21 mouse cellular contexts compared by ENCODE assay signal in genomic region chr7:37192536-37192935, GRCm38 (mm10).
"Had no signal": no experiment of that assay in that cellular context is flagged by ENCODE, and none has a peak within 500 bp of the region (broad histone marks: within the 10 kb centered on the region; RNA-seq: fewer than 3 reads in every experiment).

No protein-coding gene starts in this region.

- H3K9ac ChIP-seq: lung, embryonic 14.5 days; midbrain, embryonic 12.5 days; neural tube, embryonic 13.5 days; neural tube, embryonic 15.5 days; stomach, embryonic 15.5 days had no signal

- H3K4me1 ChIP-seq: midbrain, embryonic 10.5 days; midbrain, embryonic 12.5 days; neural tube, embryonic 13.5 days; neural tube, embryonic 15.5 days; stomach, embryonic 15.5 days had no signal

- H3K27ac ChIP-seq: midbrain, embryonic 10.5 days; midbrain, embryonic 12.5 days; neural tube, embryonic 13.5 days; neural tube, embryonic 15.5 days; stomach, embryonic 15.5 days; stomach, postnatal 0 days had no signal

- H3K4me2 ChIP-seq: lung, embryonic 14.5 days; midbrain, embryonic 12.5 days; neural tube, embryonic 13.5 days; neural tube, embryonic 15.5 days; stomach, embryonic 15.5 days had no signal

- ATAC-seq: midbrain, embryonic 16.5 days had no signal

- H3K9me3 ChIP-seq: midbrain, embryonic 10.5 days; midbrain, embryonic 12.5 days; neural tube, embryonic 13.5 days; neural tube, embryonic 15.5 days; stomach, embryonic 15.5 days had no signal

- H3K4me3 ChIP-seq: midbrain, embryonic 10.5 days; midbrain, embryonic 12.5 days; myocyte; neural tube, embryonic 13.5 days; neural tube, embryonic 15.5 days; stomach, embryonic 15.5 days had no signal

- H3K36me3 ChIP-seq: midbrain, embryonic 10.5 days; midbrain, embryonic 12.5 days; neural tube, embryonic 13.5 days; neural tube, embryonic 15.5 days; stomach, embryonic 15.5 days had no signal

- H3K27me3 ChIP-seq: midbrain, embryonic 12.5 days; neural tube, embryonic 13.5 days; neural tube, embryonic 15.5 days; stomach, embryonic 15.5 days had no signal

- DNase-seq: lung, adult 18-20 months; lung, embryonic 14.5 days; lung, postnatal 10 days; lung, postnatal 4 days; midbrain, embryonic 14.5 days; retina, postnatal 1 day; right cerebral cortex, adult 18-20 months; right cerebral cortex, postnatal 25 days; right cerebral cortex, postnatal 4 days; spleen, adult 18-20 months; thymus, adult 2 months; thymus, postnatal 25 days; thymus, postnatal 4 days had no signal
